Mouse (Mus musculus) heart, embryonic 12.5 days (tissue): ENCODE data around the gene Cyfip1. TPM values are rescaled to one million over a fixed set of nuclear protein-coding genes. Genes with fewer than 3 reads are reported as not detected.

Source experiments
- ATAC-seq: fragments of 200-750 bp; cut with Nextera tagmentation; 2 replicates; pipeline ENCODE4 v1.8.0; 2017; ENCODE audit warnings: moderate TSS enrichment, moderate library complexity; ENCODE audit not compliant: insufficient number of reproducible peaks, low FRiP score
- H3K27ac ChIP-seq: fragments of 300-500 bp; sonication (generic); 2 replicates; pipeline ENCODE4 v1.5.1; 2016; ENCODE audit warnings: mild to moderate bottlenecking, moderate library complexity; ENCODE audit not compliant: poor library complexity, severe bottlenecking
- H3K27me3 ChIP-seq: fragments of 300-500 bp; sonication (generic); replicated peaks from 2 replicates; pipeline ENCODE4 v1.6.1; 2016; ENCODE audit warnings: mild to moderate bottlenecking, moderate library complexity
- H3K36me3 ChIP-seq: fragments of 300-500 bp; sonication (generic); 2 replicates; pipeline ENCODE4 v1.6.1; 2016; ENCODE audit warnings: mild to moderate bottlenecking, moderate library complexity
- H3K4me1 ChIP-seq: fragments of 300-500 bp; sonication (generic); replicated peaks from 2 replicates; pipeline ENCODE4 v1.6.1; 2016; ENCODE audit warnings: mild to moderate bottlenecking
- H3K4me2 ChIP-seq: fragments of 300-500 bp; sonication (generic); 2 replicates; pipeline ENCODE4 v1.6.1; 2016; ENCODE audit warnings: mild to moderate bottlenecking, moderate library complexity
- H3K4me3 ChIP-seq: fragments of 300-500 bp; sonication (generic); 2 replicates; pipeline ENCODE4 v1.5.1; 2016; ENCODE audit warnings: mild to moderate bottlenecking
- H3K9ac ChIP-seq: fragments of 300-500 bp; sonication (generic); 2 replicates; pipeline ENCODE4 v1.6.1; 2016; ENCODE audit warnings: mild to moderate bottlenecking, moderate library complexity
- H3K9me3 ChIP-seq: fragments of 300-500 bp; sonication (generic); replicated peaks from 2 replicates; pipeline ENCODE4 v1.6.1; 2016; ENCODE audit warnings: mild to moderate bottlenecking, moderate library complexity
- WGBS: fragments of 180-500 bp; shearing (Covaris S2); methylation state at CpG from one replicate; pipeline ENCODE4 v1.1.7; 2016; 5-methylcytosine and 5-hydroxymethylcytosine counted together
- polyA plus RNA-seq: library from polyadenylated mRNA; unstranded; fragments of >200 nt; fragmentation: Nextera tagmentation; extraction: Ambion mirVana; gene quantifications from 2 replicates; pipeline ENCODE4 v1.2.1, GENCODE M21; 2016

Cyfip1 gene
- 58.5 and 60.9 TPM in 2 replicates for polyA plus RNA-seq

- WGBS, result 51% methylated on average over 7 of the region's 7 CpGs
- ATAC-seq, result no peak
- H3K9me3 ChIP-seq, result no peaks in the 10 kb centered on the region
- peak within 1 kb of the TSS; percentile 95 for H3K9ac ChIP-seq
- H3K4me2 ChIP-seq, result peak within 1 kb of the TSS; percentile 96
- H3K4me1 ChIP-seq, result peaks cover 18% of the 10 kb centered on the region
- H3K27ac ChIP-seq, result peak within 1 kb of the TSS; percentile 96
- H3K36me3 ChIP-seq, result 0 out of 2 replicates have a peak, but pooled peaks cover 3% of the 10 kb centered on the region
- no peaks in the 10 kb centered on the region for H3K27me3 ChIP-seq
- H3K4me3 ChIP-seq, result peak within 1 kb of the TSS; percentile 90
These were observed at the start of gene Cyfip1 for GRCm38 (mm10) chr7:55841445-55841844. TSS of gene Cyfip1 (plus strand) at chr7:55841745.

GRCm38 (mm10) chr7:55792280-55792679, 49.3 kb upstream of the Cyfip1 start:
- H3K4me2 ChIP-seq, result no peak overlapping the region
- no peak overlapping the region for H3K4me3 ChIP-seq
- WGBS, result 75% methylated on average over 3 of the region's 3 CpGs
- peaks cover 12% of the 10 kb centered on the region for H3K4me1 ChIP-seq
- no peak overlapping the region for H3K27ac ChIP-seq
- H3K36me3 ChIP-seq, result peaks cover 14% of the 10 kb centered on the region
- no peaks in the 10 kb centered on the region for H3K9me3 ChIP-seq
- no peak for ATAC-seq
- H3K9ac ChIP-seq, result no peak overlapping the region
- no peaks in the 10 kb centered on the region for H3K27me3 ChIP-seq

- Histone ChIP-seq H3K4me3 (peak overlapping the region; percentile 73), H3K36me3 (peaks cover 15% of the 10 kb centered on the region), H3K4me2 (peak overlapping the region; percentile 75), H3K9me3 (no peaks in the 10 kb centered on the region), H3K27ac (no peak overlapping the region), H3K9ac (peak overlapping the region; percentile 69), H3K4me1 (peaks cover 12% of the 10 kb centered on the region), H3K27me3 (no peaks in the 10 kb centered on the region)
- ATAC-seq, result no peak
- 36% methylated on average over 13 of the region's 13 CpGs for WGBS
These were observed 48.2 kb upstream of the Cyfip1 start for GRCm38 (mm10) chr7:55793236-55793951.

- peaks cover 12% of the 10 kb centered on the region for H3K4me1 ChIP-seq
- no peaks in the 10 kb centered on the region for H3K27me3 ChIP-seq
- H3K4me3 ChIP-seq, result peak within 1 kb of the TSS; percentile 73
- peaks cover 20% of the 10 kb centered on the region for H3K36me3 ChIP-seq
- peak within 1 kb of the TSS; percentile 75 for H3K4me2 ChIP-seq
- peak within 1 kb of the TSS; percentile 34; the same call in 1 of the 2 replicates for H3K27ac ChIP-seq
- WGBS, result under 1% methylated on average over 51 of the region's 51 CpGs
- H3K9ac ChIP-seq, result peak within 1 kb of the TSS; percentile 87
- H3K9me3 ChIP-seq, result no peaks in the 10 kb centered on the region
- peak; percentile 99 for ATAC-seq
These were observed 47.5 kb upstream of the Cyfip1 start, which contains the start of gene Tubgcp5 for GRCm38 (mm10) chr7:55793952-55794603. TSS of gene Tubgcp5 (plus strand) at chr7:55794154.

GRCm38 (mm10) chr7:55799981-55800380, 41.6 kb upstream of the Cyfip1 start:
- WGBS, result 90% methylated on average over 3 of the region's 3 CpGs
- ATAC-seq, result no peak
- Histone ChIP-seq H3K9ac (no peak overlapping the region), H3K9me3 (no peaks in the 10 kb centered on the region), H3K36me3 (peaks cover 61% of the 10 kb centered on the region), H3K4me2 (no peak overlapping the region), H3K27ac (no peak overlapping the region), H3K27me3 (no peaks in the 10 kb centered on the region), H3K4me3 (no peak overlapping the region), H3K4me1 (peaks cover 3% of the 10 kb centered on the region)

- no peak overlapping the region for H3K9ac ChIP-seq
- ATAC-seq, result no peak
- no peak overlapping the region for H3K4me3 ChIP-seq
- no peak overlapping the region for H3K4me2 ChIP-seq
- H3K9me3 ChIP-seq, result no peaks in the 10 kb centered on the region
- no peaks in the 10 kb centered on the region for H3K4me1 ChIP-seq
- 77% methylated on average over 2 of the region's 2 CpGs for WGBS
- no peaks in the 10 kb centered on the region for H3K27me3 ChIP-seq
- H3K36me3 ChIP-seq, result peaks cover 77% of the 10 kb centered on the region
- H3K27ac ChIP-seq, result no peak overlapping the region
These were observed 31.6 kb upstream of the Cyfip1 start for GRCm38 (mm10) chr7:55809967-55810366.

- Histone ChIP-seq H3K9ac (no peak overlapping the region), H3K4me3 (no peak overlapping the region), H3K27me3 (no peaks in the 10 kb centered on the region), H3K9me3 (no peaks in the 10 kb centered on the region), H3K4me1 (no peaks in the 10 kb centered on the region), H3K27ac (no peak overlapping the region), H3K36me3 (peaks cover 87% of the 10 kb centered on the region), H3K4me2 (no peak overlapping the region)
- WGBS, result 86% methylated on average over 5 of the region's 5 CpGs
- no peak for ATAC-seq
These were observed 17.1 kb upstream of the Cyfip1 start for GRCm38 (mm10) chr7:55824468-55824867.

GRCm38 (mm10) chr7:55827551-55827950, 14.0 kb upstream of the Cyfip1 start:
- ATAC-seq, result no peak
- Histone ChIP-seq H3K36me3 (peaks cover 79% of the 10 kb centered on the region), H3K4me1 (no peaks in the 10 kb centered on the region), H3K4me2 (no peak overlapping the region), H3K9ac (no peak overlapping the region), H3K27ac (no peak overlapping the region), H3K9me3 (no peaks in the 10 kb centered on the region), H3K4me3 (no peak overlapping the region), H3K27me3 (no peaks in the 10 kb centered on the region)
- WGBS, result 88% methylated on average over 9 of the region's 9 CpGs

- H3K4me2 ChIP-seq, result no peak overlapping the region
- no peak for ATAC-seq
These were observed 4.7 kb upstream of the Cyfip1 start for GRCm38 (mm10) chr7:55836877-55837276.

GRCm38 (mm10) chr7:55841977-55842503, 495 bp downstream of the Cyfip1 start:
- WGBS, result under 1% methylated on average over 44 of the region's 47 CpGs
- Histone ChIP-seq H3K9me3 (no peaks in the 10 kb centered on the region), H3K4me2 (peak overlapping the region; percentile 96), H3K4me1 (peaks cover 18% of the 10 kb centered on the region), H3K36me3 (0 out of 2 replicates have a peak, but pooled peaks cover 3% of the 10 kb centered on the region), H3K9ac (peak overlapping the region; percentile 95), H3K27ac (peak overlapping the region; percentile 96), H3K27me3 (no peaks in the 10 kb centered on the region), H3K4me3 (peak overlapping the region; percentile 90)
- peak; percentile 95 for ATAC-seq

More at GRCm38 (mm10) chr7:55836877-55837276, 4.7 kb upstream of the Cyfip1 start:
- Histone ChIP-seq H3K9me3 (no peaks in the 10 kb centered on the region), H3K4me3 (no peak overlapping the region), H3K27ac (no peak overlapping the region), H3K4me1 (peaks cover 6% of the 10 kb centered on the region; the same call in 1 of the 2 replicates), H3K36me3 (peaks cover 15% of the 10 kb centered on the region), H3K27me3 (no peaks in the 10 kb centered on the region), H3K9ac (no peak overlapping the region)
- 70% methylated on average over 4 of the region's 4 CpGs for WGBS

- Histone ChIP-seq H3K27me3 (no peaks in the 10 kb centered on the region), H3K4me2 (peak overlapping the region; percentile 96), H3K36me3 (0 out of 2 replicates have a peak, but pooled peaks cover 3% of the 10 kb centered on the region), H3K9ac (peak overlapping the region; percentile 95), H3K9me3 (no peaks in the 10 kb centered on the region), H3K27ac (peak overlapping the region; percentile 96), H3K4me3 (peak overlapping the region; percentile 90), H3K4me1 (peaks cover 18% of the 10 kb centered on the region)
- WGBS, result under 1% methylated on average over 40 of the region's 40 CpGs
- peak; percentile 58 for ATAC-seq
These were observed 1.1 kb downstream of the Cyfip1 start for GRCm38 (mm10) chr7:55842504-55843152.
